Mouse (Mus musculus) gastrocnemius, postnatal 4 days (tissue): Measurements from ENCODE around the gene Arhgap42. TPM values are rescaled to one million over a fixed set of nuclear protein-coding genes. Genes with fewer than 3 reads are reported as not detected.

ENCODE experiments used
- DNase-seq, 2 experiments: peaks; one replicate each; pipeline ENCODE4 v3.0.0; 2021 to 2022; ENCODE audit warnings: low spot score in 2 of 2, mixed read lengths in 2 of 2
- long read RNA-seq, 2 experiments: library from polyadenylated mRNA; stranded (forward); transcript quantifications; one replicate each; pipeline ENCODE4 v2.0.0; 2021
- total RNA-seq, 2 experiments: library from RNA; stranded (reverse); gene quantifications; 2 replicates each; pipeline ENCODE4 v1.2.3; 2021

The Arhgap42 gene
- total RNA-seq: 10 to 100 TPM; 11.8 to 18.3 TPM
- long read RNA-seq, experiment 1, partial matches to known transcripts: 0 of 2 reads
- long read RNA-seq, experiment 1, other reads (novel, unspliced or antisense): 2 of 2 reads
- long read RNA-seq, experiment 2, partial matches to known transcripts: 1 of 3 reads
- long read RNA-seq, experiment 2, other reads (novel, unspliced or antisense): 2 of 3 reads

GRCm38 (mm10) chr9:9238438-9239391 is at the start of gene Arhgap42:
TSS of gene Arhgap42 (minus strand) at chr9:9239101.
- DNase-seq: peak; percentile 55 to 66

- no peak for DNase-seq
Measured at GRCm38 (mm10) chr9:9288140-9288539, 49.2 kb upstream of the Arhgap42 start.

- DNase-seq: no peak
Measured at GRCm38 (mm10) chr9:9269305-9269704, 30.4 kb upstream of the Arhgap42 start.

GRCm38 (mm10) chr9:9267606-9268601 is 29.0 kb upstream of the Arhgap42 start:
- no peak for DNase-seq

GRCm38 (mm10) chr9:9263543-9263942 is 24.6 kb upstream of the Arhgap42 start:
- DNase-seq: no peak

- no peak for DNase-seq
Measured at GRCm38 (mm10) chr9:9262479-9262878, 23.6 kb upstream of the Arhgap42 start.

- DNase-seq: no peak
Measured at GRCm38 (mm10) chr9:9254764-9255163, 15.9 kb upstream of the Arhgap42 start.

GRCm38 (mm10) chr9:9248529-9248928 is 9.6 kb upstream of the Arhgap42 start:
- no peak for DNase-seq

- DNase-seq: no peak
Measured at GRCm38 (mm10) chr9:9245994-9246393, 7.1 kb upstream of the Arhgap42 start.

GRCm38 (mm10) chr9:9243834-9244233 is 4.9 kb upstream of the Arhgap42 start:
- no peak for DNase-seq

GRCm38 (mm10) chr9:9241202-9241795 is 2.4 kb upstream of the Arhgap42 start:
- no peak for DNase-seq

GRCm38 (mm10) chr9:9237511-9237910 is 1.4 kb downstream of the Arhgap42 start:
- DNase-seq: no peak

GRCm38 (mm10) chr9:9229662-9230061 is 9.2 kb downstream of the Arhgap42 start:
- DNase-seq: no peak

GRCm38 (mm10) chr9:9224837-9225236 is 14.1 kb downstream of the Arhgap42 start:
- no peak for DNase-seq

- no peak for DNase-seq
Measured at GRCm38 (mm10) chr9:9223384-9223783, 15.5 kb downstream of the Arhgap42 start.

GRCm38 (mm10) chr9:9221950-9222486 is 16.9 kb downstream of the Arhgap42 start:
- no peak for DNase-seq

- DNase-seq: no peak
Measured at GRCm38 (mm10) chr9:9221185-9221584, 17.7 kb downstream of the Arhgap42 start.

- DNase-seq: no peak
Measured at GRCm38 (mm10) chr9:9218301-9218700, 20.6 kb downstream of the Arhgap42 start.

GRCm38 (mm10) chr9:9214849-9215248 is 24.1 kb downstream of the Arhgap42 start:
- DNase-seq: no peak

GRCm38 (mm10) chr9:9214296-9214695 is 24.6 kb downstream of the Arhgap42 start:
- no peak for DNase-seq
